ENCODE assay signal across 15 mouse cellular contexts in genomic region chr11:104111851-104112250, GRCm38 (mm10). TPM values are rescaled to one million over a fixed set of nuclear protein-coding genes. Genes with fewer than 3 reads are reported as not detected.
DNase-seq lines count a peak whose midpoint lies in the region.
"Had no signal": no experiment of that assay in that cellular context is flagged by ENCODE, and none has a peak within 500 bp of the region (broad histone marks: within the 10 kb centered on the region; RNA-seq: fewer than 3 reads in every experiment).

No protein-coding gene starts in this region.

- peak; percentile 35 to 44 for DNase-seq in cerebellum, postnatal 14 days
- DNase-seq in cerebellum, postnatal 36 days: no peak
- DNase-seq in Muller cell, postnatal 12 days (ENCODE audit: inconsistent ontology term): peak; percentile 64
- peak; percentile 25 for DNase-seq in NIH3T3 (ENCODE audit: low read depth)
- DNase-seq in gastrocnemius, adult 8-10 months (ENCODE audit: low spot score in 2 of 2): no peak
- DNase-seq: adrenal gland, adult 2 months; adrenal gland, postnatal 10 days; adrenal gland, postnatal 25 days; cerebellum, adult 11 months; cerebellum, adult 2 months; cerebellum, adult 9-10 months; cerebellum, postnatal 25 days; embryo, embryonic 11 days had no signal

RNA-seq across cellular contexts. Expression of gene Crhr1, which starts 20.8 kb away (rescaled TPM):
- total RNA-seq in gastrocnemius, adult 8-10 months (2022): not detected
- total RNA-seq: adrenal gland, adult 2 months; adrenal gland, postnatal 10 days; common myeloid progenitor, adult 5-6 weeks; MEL had no signal

Comparison
In these comparisons a context has a peak if more than half of its experiments do, and no peak if none do; other contexts are left out.
1. DNase-seq: peak in cerebellum, postnatal 14 days (2 of 2), Muller cell, postnatal 12 days (single experiment) and NIH3T3 (single experiment); none in cerebellum, postnatal 36 days (0 of 2) and gastrocnemius, adult 8-10 months (0 of 2).